Mouse (Mus musculus) heart, adult 8-10 months (tissue): ENCODE results near the gene Ssbp3. TPM values are rescaled to one million over a fixed set of nuclear protein-coding genes. Genes with fewer than 3 reads are reported as not detected.

ENCODE experiments used
- DNase-seq: peaks from one replicate; pipeline ENCODE4 v3.0.0; 2022; ENCODE audit warnings: low spot score
- total RNA-seq, 4 experiments: library from RNA; stranded (reverse); gene quantifications; 2 replicates each; pipeline ENCODE4 v1.2.4; 2022

Ssbp3 gene
- total RNA-seq, 4 experiments from 2014 or later, result 34.2 to 42.5 (median 36.2) TPM

DNA sequence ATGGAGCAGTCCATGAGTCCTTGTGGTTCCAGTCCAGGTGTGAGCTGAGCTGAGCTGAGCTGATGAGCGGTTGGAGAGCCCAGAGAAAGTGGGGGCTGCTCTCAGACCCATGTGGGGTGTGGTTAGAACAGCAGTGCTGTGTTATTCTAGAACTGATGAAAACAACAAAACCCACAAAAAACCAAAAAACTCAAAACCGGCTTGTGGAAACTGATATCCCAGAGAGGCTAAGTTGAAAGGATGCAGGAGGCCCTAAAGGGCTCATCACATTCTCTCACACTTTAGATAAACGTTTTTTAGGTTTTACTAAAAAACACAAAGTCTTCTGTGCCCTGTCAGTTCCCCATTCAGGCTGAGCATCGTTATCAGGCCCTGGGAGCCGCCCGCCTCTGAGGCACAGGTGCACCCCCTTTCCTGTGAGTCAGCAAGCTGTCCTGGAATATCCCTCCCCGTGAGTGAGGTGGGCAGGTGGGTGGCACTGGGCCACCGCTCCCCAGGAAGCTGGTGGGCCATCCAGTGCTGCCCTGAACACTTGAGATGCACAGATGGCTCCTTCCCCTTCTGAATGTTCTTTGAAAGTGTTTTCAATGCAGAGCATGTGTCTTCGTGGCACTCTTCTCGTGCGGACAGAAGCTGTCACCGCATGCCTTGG is 24.6 kb downstream of the Ssbp3 start:
- no peak for DNase-seq

DNA sequence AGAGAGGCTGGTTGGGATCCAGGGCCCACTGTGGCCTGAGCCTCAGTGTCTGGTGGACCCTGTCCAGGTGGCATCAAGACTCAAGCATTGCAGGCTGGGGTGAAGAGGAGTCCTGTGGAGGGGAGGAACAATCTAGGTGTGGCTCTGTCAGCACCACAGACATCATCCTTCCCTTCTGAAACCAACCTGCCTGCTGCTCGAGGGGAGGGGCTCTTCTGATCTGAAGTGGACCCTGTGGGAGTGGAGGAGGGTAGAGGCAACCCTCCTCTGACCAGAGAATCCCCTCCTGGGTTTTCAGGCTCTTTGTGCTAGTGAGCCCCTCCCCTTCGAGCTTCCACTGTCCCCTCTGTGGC is 25.1 kb downstream of the Ssbp3 start:
- DNase-seq, result no peak

DNA sequence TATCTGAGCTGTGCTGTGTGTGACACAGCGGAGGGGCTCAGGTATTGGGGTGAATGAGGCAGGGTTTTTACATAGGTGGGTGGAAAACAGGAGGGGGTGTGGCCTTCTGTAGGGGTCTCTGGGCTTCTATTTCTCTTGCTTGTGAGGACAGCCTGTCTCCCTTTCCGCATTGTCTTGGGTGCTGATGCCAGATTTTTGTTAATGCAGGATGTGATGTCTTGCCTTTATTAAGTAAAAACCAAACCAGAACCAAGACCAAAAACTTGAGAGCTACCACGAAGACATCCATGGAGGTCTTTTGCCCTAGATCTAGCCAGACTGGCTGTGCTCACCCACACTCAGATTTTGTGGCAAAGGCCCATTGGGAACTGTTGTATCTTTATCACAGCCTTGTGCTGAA is 25.5 kb downstream of the Ssbp3 start:
- no peak for DNase-seq

DNA sequence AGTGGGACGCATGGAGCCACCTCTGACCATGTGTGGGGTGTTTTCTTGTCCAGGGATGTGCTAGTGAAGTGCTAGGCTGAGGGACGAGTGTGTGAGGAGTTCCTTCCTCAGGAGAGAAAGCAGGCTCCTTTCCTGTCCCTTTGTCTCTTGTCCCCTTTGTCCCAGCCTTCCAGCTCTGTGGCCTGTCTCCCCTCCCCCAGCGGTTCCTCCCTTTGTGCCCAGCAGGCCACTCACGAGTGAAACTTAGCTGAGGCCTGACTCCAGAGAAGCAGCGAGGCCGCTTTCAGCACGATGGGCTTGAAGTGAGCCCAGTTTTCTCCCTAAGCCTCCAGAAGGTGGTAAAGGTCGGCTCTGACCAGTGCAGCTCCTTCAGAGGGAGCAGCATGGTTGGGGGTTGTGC is 26.2 kb downstream of the Ssbp3 start:
- DNase-seq, result no peak

DNA sequence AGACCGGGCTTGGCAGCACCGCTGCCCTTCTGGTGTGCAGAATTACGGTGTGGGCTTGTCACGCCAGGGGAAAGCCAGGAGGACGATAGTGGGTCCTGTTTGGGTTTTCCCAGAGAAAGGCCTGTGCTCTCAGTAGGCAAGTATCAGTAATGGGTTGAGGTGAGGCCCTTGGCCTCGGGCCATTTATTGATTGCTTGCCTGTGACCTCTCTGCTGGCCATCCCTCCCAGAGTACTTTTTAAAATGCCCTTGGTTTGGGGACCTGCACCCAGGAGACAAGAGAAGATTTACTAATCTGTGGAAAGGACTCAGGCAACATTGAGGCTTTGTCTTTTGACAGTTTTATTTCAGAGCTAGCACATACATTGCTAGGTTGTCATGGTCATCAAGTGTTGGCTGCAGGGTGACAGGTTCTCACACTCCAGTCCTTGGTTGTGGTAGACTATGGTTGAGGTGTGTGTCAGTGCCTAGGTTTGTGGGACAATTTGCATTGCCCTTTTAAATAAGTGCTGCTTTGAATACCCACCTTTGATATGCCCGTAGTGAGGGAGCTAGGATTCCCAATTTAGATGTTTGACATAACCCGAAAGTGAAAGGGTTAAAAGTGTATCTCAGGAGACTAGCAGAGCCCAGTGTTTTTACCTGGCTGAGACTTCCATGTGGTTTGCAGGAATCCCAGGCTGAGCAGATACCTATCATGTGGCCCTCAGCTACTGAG is 28.2 kb downstream of the Ssbp3 start:
- no peak for DNase-seq

DNA sequence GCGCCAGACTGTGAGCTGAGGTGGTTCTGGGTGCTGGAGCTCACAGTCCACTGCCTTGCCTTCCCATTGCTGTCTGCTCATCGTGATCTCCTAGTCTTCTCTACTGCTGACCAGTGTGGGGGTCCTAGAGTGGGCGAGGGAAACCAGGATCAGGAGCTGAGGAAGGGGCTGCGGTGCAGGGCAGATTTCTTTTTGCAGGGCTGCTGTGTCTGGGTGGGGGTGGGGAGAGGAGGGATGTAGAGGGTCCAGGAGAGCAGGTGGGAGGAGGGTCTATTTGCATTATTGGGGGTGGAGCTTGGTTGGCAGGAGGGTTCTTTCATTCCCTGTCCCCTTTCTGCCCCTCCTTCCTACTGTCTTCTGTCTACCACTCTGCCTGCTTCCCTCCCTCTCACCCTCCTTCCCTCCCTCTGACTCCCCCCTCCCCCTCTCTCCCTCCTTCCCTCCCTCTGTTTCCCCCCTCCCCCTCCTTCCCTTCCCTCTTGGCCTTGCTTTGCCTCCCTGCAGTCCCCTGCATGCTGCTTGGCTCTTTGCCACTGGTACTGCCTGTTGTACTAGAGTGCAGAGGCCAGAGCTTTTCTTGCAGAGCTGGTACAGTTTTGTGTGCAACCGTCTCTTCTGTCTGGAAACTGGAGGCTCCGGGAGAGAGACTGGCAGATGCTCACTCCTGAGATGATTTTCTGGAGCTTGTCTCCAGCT is 28.9 kb downstream of the Ssbp3 start:
- DNase-seq, result peak; percentile 15

DNA sequence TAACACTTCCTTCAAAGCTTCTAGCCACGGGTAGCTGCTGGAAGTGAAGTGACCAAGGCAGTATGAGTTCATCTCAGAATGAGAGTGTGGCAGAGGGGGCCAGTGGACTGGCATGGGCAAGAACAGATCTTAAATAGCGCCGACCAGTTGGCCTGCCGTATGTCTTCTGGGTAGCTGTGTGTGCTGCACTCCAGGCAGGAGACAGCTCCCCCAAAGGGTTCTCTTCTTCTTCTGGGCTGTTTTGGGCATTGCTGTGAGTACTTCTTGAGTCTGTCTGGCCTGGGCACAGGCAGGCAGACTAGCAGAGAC is 29.4 kb downstream of the Ssbp3 start:
- DNase-seq, result no peak

DNA sequence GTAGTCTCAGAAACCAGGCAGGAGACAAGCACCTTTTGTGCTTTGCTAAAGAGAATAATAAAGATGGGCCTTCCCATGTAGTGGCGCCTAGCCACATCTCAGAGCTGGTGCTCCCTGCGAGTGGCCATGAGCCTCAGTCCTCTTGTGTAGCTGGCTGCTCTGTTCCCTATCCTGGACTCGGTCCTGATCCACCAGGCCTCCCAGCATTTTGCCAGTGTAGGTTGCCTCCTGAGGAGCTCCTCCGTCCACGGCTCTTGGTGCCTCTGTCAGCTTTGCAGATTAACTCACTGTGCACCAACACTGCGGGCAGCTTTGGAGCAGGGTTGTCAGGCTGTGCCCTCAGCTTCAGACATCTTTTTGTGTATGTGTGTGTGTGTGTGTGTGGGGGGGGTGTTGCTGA is 30.4 kb downstream of the Ssbp3 start:
- DNase-seq, result no peak

DNA sequence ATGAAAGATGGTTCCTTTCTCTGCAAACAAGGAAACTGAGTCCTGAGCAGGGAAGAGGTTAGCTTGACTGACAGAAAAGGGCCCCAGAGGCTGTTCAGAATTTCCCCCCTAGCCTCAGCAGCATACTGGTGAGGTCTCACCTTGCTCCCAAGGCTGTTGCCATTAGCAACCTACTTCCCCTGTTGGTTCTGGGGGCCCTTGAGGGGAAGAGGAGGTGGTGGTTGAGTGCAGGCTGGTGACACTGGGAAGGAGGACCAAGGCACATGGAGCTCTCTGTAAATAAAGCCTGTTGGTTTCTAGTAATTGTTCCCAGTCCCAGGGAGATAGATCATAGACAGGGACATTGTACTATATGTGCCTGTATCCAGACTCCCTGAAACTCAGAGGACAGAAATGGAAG is 31.0 kb downstream of the Ssbp3 start:
- DNase-seq, result no peak

DNA sequence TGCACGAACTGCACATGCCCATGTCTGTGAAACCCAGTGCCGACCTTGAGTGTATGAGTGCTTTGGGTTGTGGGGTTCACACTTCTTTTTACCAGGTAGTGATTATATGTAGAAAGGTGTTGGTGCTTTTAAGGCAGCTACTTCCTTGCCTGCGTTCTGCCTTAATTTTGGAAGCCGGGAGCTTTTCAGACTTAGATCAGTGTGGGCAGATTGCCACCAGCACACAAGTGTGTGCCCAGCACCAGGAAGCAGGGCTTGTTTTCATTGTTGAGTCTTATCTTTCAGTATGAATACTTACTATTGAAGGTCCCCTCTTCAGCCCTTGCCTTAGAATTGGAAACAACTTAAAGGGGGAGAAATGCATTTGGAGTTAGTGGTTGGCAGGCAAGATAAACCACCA is 32.0 kb downstream of the Ssbp3 start:
- no peak for DNase-seq

DNA sequence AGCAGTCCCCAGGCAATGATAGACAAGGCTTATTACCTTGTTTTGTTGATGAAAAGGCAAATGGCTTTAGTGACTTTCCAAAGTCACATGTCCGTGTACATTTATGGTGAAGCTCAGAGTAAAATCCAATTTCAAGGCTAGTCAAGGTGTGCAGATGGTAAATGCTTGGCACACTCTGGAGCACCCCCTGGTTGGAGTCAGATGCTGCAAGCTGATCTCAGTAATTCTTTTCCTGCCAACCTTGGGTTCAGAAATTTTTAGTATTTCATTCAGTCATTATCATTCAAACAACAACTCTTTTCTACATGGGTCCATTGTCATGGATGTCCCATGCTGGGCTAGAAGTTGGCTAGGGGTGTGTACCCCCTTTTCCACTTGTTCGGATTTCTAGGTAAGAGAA is 33.1 kb downstream of the Ssbp3 start:
- no peak for DNase-seq

DNA sequence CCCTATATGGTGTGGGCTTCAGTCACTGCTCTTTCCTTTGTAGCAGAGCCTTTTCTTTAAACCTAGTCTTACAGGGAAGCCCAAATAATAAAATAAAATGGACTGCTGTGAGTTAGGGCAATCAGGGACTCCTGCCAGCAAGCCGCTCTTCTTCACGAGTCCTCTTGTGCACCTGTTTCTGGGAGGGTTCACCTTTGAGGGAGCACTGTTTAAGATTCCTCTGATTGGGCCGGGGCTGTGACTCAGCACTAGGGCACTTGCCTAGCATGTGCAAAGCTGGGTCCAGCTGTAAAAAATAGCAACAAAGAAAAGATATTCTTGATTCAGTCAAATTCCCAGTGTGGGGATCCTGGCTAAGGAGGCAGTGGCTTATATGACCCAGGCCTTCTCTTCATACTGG is 34.4 kb downstream of the Ssbp3 start:
- DNase-seq, result no peak

DNA sequence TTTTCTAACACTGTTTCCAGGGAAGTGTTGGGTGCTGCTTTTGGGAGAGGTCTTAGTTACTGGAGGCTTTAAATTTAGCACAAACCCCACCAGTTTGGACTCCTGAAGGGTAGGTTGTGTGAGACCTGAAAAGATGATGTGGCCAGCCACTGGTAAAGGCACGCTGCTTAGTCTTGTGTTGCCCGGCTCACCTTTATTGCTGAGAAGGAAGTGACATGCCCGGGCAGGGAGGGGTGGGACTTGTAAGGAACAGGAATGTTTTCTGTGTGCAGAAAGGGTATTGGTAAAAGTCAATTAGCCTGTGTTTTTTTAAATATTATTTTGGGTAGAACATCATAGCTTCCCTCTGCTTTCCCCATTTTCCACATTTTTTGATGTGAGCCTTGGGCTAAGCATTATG is 37.2 kb downstream of the Ssbp3 start:
- DNase-seq, result no peak

DNA sequence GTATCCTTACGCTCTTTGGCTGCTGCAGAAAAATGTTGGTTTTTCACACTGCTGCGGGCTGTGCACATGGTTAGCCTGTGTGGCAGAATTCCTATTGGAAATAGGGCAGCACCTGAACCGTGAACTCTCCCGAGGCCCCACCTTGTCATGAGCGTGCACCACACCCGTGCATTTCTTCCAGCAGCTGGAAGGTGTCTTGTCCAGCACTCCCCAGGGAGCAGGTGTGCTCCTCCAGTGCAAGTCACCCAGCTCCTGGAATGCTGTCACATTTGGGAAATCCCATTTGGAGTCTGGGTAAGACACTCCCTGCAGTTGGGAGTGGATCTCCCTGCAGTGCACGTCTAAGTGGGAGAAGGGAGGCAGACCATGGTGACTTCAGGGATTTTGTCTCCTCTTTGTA is 38.0 kb downstream of the Ssbp3 start:
- DNase-seq, result no peak

DNA sequence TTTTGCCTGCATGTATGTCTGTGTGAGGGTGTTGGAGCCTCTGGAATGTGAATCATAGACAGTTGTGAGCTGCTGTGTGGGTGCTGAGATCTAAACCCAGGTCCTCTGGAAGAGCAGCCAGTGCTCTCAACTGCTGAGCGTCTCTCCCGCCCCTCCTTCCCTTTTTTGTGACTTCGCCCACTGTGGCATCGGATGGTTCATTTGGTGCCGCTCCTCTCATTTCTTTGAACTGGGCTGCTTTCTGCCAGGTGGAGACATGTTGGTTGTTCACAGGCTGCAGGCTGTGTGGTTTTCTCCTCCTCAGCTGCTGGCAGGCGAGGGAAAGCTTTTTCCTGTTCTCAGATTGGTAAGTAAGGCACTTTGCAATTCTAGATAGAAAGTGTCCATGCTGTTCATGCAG is 38.7 kb downstream of the Ssbp3 start:
- no peak for DNase-seq

DNA sequence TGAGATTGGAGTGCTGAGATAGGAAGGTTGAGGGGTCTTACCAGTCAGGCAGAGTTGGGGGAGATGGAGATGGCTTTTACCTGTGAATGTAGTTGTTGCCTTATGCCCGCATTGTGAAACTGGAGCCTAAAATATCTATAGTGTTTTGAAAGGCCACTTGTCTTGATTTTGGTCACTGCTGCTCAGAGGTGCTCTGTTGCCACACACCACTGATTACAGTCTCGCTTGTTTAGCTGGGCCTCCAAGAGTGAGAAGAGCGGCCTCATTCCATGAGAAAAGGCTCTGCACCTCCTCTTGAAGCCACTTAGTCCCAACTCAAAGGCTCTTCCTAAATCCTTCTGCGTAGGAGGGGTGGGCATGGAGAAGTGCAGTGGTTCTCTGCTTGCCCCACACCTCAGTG is 40.3 kb downstream of the Ssbp3 start:
- DNase-seq, result no peak

DNA sequence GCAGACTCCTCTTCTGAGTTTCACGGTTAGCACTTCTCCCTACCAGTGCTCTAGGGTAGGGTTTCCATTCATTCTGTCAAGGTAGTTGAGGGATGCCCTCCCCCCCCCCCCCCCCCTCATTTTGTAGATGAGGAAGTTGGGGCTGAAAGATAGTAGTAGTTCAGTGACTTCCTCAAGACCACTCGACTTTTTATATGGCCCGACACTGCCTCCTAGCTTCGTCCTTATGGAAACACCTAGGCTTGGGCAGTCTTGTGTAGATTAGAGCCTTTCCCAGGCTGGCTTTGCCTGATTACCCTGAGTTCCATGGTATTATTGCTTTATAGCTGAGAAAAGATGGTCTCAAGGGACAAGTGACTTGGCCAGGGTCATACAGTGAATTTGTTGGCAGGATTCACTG is 41.0 kb downstream of the Ssbp3 start:
- no peak for DNase-seq

DNA sequence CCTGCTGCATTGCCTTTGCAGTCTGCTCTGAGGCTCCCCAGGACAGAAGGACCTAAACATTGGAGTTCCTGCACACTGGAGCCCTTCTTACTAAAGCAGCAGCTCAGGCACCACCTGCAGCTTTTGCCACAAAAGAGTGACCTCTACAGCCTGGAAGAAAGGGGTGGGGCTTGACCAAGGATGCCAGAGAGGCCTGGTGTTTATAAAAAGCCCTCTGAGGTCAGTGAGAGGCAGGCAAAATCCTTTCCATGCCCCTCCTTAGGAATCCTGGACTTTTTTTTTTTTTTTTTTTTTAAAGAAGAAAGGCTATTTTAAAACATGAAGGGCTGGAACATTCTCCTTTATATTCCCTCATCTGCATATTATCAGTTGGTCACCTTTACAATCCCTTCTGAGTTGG is 42.7 kb downstream of the Ssbp3 start:
- no peak for DNase-seq

DNA sequence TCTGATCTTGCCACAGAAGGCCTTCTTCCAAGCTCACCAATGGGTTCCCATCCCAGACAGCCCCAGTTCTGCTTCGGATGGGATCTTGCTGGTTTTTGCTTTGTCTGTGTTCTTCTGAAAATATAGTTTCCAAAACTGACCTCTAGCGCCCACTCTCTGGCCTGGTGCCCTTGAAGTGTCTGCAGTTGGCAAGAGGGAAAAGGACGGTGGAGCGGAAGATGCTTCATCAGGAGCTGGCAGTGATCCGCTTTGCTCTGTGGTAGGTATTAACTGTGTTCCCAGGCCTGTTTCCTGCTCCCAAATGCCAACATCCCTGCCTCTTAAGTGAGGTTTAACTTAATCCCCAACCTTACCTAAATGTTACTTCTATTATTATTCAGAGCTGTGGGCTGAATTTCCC is 43.3 kb downstream of the Ssbp3 start:
- DNase-seq, result no peak

DNA sequence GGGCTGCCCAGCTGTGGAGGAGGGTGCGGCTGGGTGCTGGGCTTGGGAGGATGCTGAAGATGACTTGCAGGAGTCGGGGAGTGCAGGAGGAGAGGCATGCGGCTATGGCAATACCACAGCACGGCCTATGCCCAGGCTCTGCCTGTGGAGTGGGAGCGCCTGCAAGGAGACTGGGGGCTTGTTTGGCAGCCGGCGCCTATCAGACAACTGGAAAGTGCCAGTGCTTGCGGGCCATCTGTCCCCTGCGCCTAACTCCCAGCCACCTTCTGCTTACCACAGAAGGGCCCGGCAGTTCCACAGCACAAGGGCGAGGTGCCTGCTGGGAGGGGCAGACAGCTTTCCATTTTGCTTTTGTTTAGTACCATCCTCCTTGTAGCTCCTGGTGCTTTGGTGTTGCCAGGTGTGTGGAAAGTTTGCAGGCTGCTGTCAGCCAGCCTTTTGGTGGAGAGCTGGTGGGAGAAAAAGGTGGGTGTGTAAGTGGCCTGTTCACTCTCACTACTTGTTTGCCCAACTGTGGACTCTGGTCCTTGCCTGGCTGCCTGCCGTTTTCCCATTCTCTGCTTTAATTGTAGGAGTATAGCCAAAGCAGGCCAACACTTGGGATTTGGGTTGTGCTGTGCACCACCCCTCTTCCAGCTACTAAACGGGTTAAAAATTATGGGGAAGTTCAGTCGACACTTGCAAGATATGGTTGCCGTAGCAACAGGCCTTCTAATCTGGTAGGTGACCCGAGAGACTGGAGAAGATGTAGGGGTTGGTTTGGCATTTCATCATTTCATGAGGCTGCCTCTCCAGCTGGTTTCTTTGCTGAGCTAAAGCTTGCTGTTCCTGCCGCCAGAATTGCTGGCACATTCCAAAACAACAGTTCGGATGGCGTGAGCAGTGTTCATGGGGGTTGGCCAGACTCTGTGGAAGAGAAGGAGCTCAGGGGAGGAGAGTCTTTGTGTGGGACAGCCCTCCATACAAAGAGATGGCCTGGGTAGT is 45.5 kb downstream of the Ssbp3 start:
- DNase-seq, result no peak

DNA sequence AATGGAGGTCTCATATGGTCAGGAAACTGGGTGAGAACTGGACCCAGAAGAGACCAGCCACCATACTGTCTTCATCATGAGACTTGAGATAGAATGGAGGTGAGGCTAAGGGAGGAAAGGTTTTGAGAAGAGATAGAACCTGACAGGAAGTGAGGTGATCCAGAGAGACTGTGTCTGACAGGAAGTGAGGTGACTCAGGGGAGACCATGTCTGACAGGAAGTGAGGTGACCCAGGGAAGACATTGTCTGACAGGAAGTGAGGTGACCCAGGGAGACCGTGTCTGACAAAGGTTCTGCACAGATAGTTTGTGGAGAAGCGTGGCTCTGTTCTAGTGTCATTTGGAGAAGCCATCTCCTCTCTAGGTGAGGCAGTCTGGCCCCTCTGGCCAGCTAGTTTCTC is 47.6 kb downstream of the Ssbp3 start:
- DNase-seq, result no peak

DNA sequence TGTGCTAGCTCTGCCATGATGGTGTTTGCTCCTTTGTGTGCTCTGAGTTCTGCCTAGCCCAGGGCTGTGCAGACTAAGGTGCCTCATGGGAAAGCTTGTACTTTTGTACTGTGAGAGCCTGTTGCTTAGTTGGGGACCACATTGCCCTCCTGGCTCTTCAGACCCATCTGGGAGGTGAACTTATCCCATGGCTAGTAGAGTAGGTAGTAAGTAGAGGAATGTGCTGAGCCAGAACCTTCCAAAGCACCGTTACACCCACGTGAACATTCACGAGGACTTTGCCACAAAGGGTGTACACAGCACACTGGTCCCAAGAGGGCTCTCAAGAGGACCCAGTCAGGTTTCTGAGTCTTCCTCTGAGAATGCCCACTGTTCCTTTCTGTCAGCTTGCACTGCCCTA is 48.1 kb downstream of the Ssbp3 start:
- no peak for DNase-seq
